Mouse (Mus musculus) embryonic fibroblast, embryonic 13.5 days (primary cell): Measurements from ENCODE around the gene Trappc10.

Experiments
- CTCF ChIP-seq: IDR thresholded peaks from 2 replicates; pipeline ENCODE4 v1.5.1; 2011; ENCODE audit warnings: mild to moderate bottlenecking, control low read depth, low read length, moderate library complexity, borderline replicate concordance; ENCODE audit not compliant: insufficient read depth
- POLR2A ChIP-seq: IDR thresholded peaks from 2 replicates; pipeline ENCODE4 v1.6.1; 2011; ENCODE audit warnings: low read depth, mild to moderate bottlenecking, control low read depth, low read length, moderate library complexity

- TF ChIP-seq POLR2A (no peak), CTCF (no peak)
Observed at GRCm38 (mm10) chr10:78174474-78174873, 70.0 kb downstream of the Trappc10 start.
